Mouse (Mus musculus) midbrain, embryonic 14.5 days (tissue): ENCODE measurements around the gene Prr5. TPM values are rescaled to one million over a fixed set of nuclear protein-coding genes. Genes with fewer than 3 reads are reported as not detected.
"Not testable (repeated sequence)": the region's sequence is repeated elsewhere in the genome, so short reads cannot be mapped to it uniquely, and the experiment has no call there.

Source experiments
- ATAC-seq: fragments of 200-750 bp; cut with Nextera tagmentation; 2 replicates; pipeline ENCODE4 v1.8.0; 2017; ENCODE audit warnings: moderate number of reproducible peaks, moderate library complexity; ENCODE audit not compliant: low FRiP score, low TSS enrichment
- DNase-seq: peaks from one replicate; pipeline ENCODE4 v3.0.0-alpha.2; 2015
- H3K27ac ChIP-seq: fragments of 300-500 bp; sonication (generic); replicated peaks from 2 replicates; pipeline ENCODE4 v1.5.1; 2014; ENCODE audit warnings: mild to moderate bottlenecking, low read depth, low read length, moderate library complexity
- H3K27me3 ChIP-seq: fragments of 300-500 bp; sonication (generic); 2 replicates; pipeline ENCODE4 v1.6.1; 2014; ENCODE audit warnings: low read length, control low read depth, mixed read lengths; ENCODE audit not compliant: control insufficient read depth, insufficient read depth
- H3K36me3 ChIP-seq: fragments of 300-500 bp; sonication (generic); 2 replicates; pipeline ENCODE4 v1.6.1; 2014; ENCODE audit warnings: low read length, control low read depth; ENCODE audit not compliant: control insufficient read depth, insufficient read depth
- H3K4me1 ChIP-seq: fragments of 300-500 bp; sonication (generic); 2 replicates; pipeline ENCODE4 v1.6.1; 2014; ENCODE audit warnings: mild to moderate bottlenecking, antibody characterized with exemption, low read length, control low read depth; ENCODE audit not compliant: control insufficient read depth, insufficient read depth
- H3K4me2 ChIP-seq: fragments of 300-500 bp; sonication (generic); 2 replicates; pipeline ENCODE4 v1.6.1; 2014; ENCODE audit warnings: mild to moderate bottlenecking, low read length, moderate library complexity
- H3K4me3 ChIP-seq: fragments of 300-500 bp; sonication (generic); replicated peaks from 2 replicates; pipeline ENCODE4 v1.5.1; 2014; ENCODE audit warnings: low read depth, low read length
- H3K9ac ChIP-seq: fragments of 300-500 bp; sonication (generic); replicated peaks from 2 replicates; pipeline ENCODE4 v1.6.1; 2014; ENCODE audit warnings: mild to moderate bottlenecking, low read length, moderate library complexity
- H3K9me3 ChIP-seq: fragments of 300-500 bp; sonication (generic); 2 replicates; pipeline ENCODE4 v1.6.1; 2016; ENCODE audit warnings: low read length, control low read depth, mixed read lengths; ENCODE audit not compliant: control insufficient read depth
- WGBS: fragments of 180-500 bp; shearing (Covaris S2); extraction: QIAGEN DNeasy Blood & Tissue Kit; methylation state at CpG from one replicate; pipeline ENCODE4 v1.1.7; 2014; 5-methylcytosine and 5-hydroxymethylcytosine counted together
- polyA plus RNA-seq: library from polyadenylated mRNA; unstranded; fragments of >200 nt; fragmentation: Nextera tagmentation; extraction: Ambion mirVana; gene quantifications from 2 replicates; pipeline ENCODE4 v1.2.1, GENCODE M21; 2014

Gene Prr5
- polyA plus RNA-seq, 1 experiment from 2014 or later, result 19.5 TPM

GRCm38 (mm10) chr15:84703992-84704391, 34.6 kb downstream of the Prr5 start:
- Histone ChIP-seq H3K9ac (no peak overlapping the region), H3K4me1 (no peaks in the 10 kb centered on the region), H3K4me2 (no peak overlapping the region), H3K27me3 (no peaks in the 10 kb centered on the region), H3K4me3 (no peak overlapping the region), H3K27ac (no peak overlapping the region), H3K36me3 (no peaks in the 10 kb centered on the region), H3K9me3 (no peaks in the 10 kb centered on the region)
- 83% methylated on average over 7 of the region's 7 CpGs for WGBS
- DNase-seq (no peak), ATAC-seq (no peak)

GRCm38 (mm10) chr15:84705351-84705901, 36.0 kb downstream of the Prr5 start:
- H3K9me3 ChIP-seq, result no peaks in the 10 kb centered on the region
- DNase-seq, result no peak
- H3K27me3 ChIP-seq, result no peaks in the 10 kb centered on the region
- no peak overlapping the region for H3K4me3 ChIP-seq
- H3K27ac ChIP-seq, result no peak overlapping the region
- 89% methylated on average over 6 of the region's 6 CpGs for WGBS
- no peaks in the 10 kb centered on the region for H3K36me3 ChIP-seq
- no peak overlapping the region for H3K9ac ChIP-seq
- no peak overlapping the region for H3K4me2 ChIP-seq
- no peaks in the 10 kb centered on the region for H3K4me1 ChIP-seq
- no peak for ATAC-seq

GRCm38 (mm10) chr15:84706983-84707619, 37.7 kb downstream of the Prr5 start:
- no peak overlapping the region for H3K4me3 ChIP-seq
- H3K9ac ChIP-seq, result no peak overlapping the region
- no peaks in the 10 kb centered on the region for H3K4me1 ChIP-seq
- DNase-seq (no peak), ATAC-seq (no peak)
- no peak overlapping the region for H3K4me2 ChIP-seq
- WGBS, result 85% methylated on average over 6 of the region's 6 CpGs
- no peaks in the 10 kb centered on the region for H3K9me3 ChIP-seq
- no peaks in the 10 kb centered on the region for H3K36me3 ChIP-seq
- H3K27ac ChIP-seq, result no peak overlapping the region
- H3K27me3 ChIP-seq, result no peaks in the 10 kb centered on the region

GRCm38 (mm10) chr15:84712566-84713405, 43.4 kb downstream of the Prr5 start:
- no peak overlapping the region for H3K27ac ChIP-seq
- peaks cover 7% of the 10 kb centered on the region; the same call in 1 of the 2 replicates for H3K4me1 ChIP-seq
- H3K4me2 ChIP-seq, result no peak overlapping the region
- 80% methylated on average over 14 of the region's 14 CpGs for WGBS
- H3K27me3 ChIP-seq, result no peaks in the 10 kb centered on the region
- H3K9ac ChIP-seq, result no peak overlapping the region
- no peak for DNase-seq
- no peak overlapping the region for H3K4me3 ChIP-seq
- H3K9me3 ChIP-seq, result no peaks in the 10 kb centered on the region
- ATAC-seq, result no peak
- no peaks in the 10 kb centered on the region for H3K36me3 ChIP-seq

GRCm38 (mm10) chr15:84714730-84715129, 45.3 kb downstream of the Prr5 start:
- DNase-seq (peak; percentile 84), ATAC-seq (peak; percentile 48; the same call in 1 of the 2 replicates)
- Histone ChIP-seq H3K4me1 (peaks cover 7% of the 10 kb centered on the region; the same call in 1 of the 2 replicates), H3K4me3 (peak overlapping the region; percentile 18), H3K4me2 (peak overlapping the region; percentile 52), H3K27me3 (peaks cover 10% of the 10 kb centered on the region), H3K27ac (peak overlapping the region; percentile 76), H3K9ac (peak overlapping the region; percentile 36; the same call in 1 of the 2 replicates), H3K36me3 (no peaks in the 10 kb centered on the region), H3K9me3 (no peaks in the 10 kb centered on the region)
- under 1% methylated on average over 17 of the region's 17 CpGs for WGBS

GRCm38 (mm10) chr15:84715132-84715531, 45.7 kb downstream of the Prr5 start:
- peak overlapping the region; percentile 52 for H3K4me2 ChIP-seq
- H3K36me3 ChIP-seq, result no peaks in the 10 kb centered on the region
- H3K9ac ChIP-seq, result peak overlapping the region; percentile 36; the same call in 1 of the 2 replicates
- peak overlapping the region; percentile 18 for H3K4me3 ChIP-seq
- H3K4me1 ChIP-seq, result peaks cover 11% of the 10 kb centered on the region; the same call in 1 of the 2 replicates
- ATAC-seq (no peak), DNase-seq (no peak)
- no peaks in the 10 kb centered on the region for H3K9me3 ChIP-seq
- H3K27ac ChIP-seq, result peak overlapping the region; percentile 76
- H3K27me3 ChIP-seq, result peaks cover 14% of the 10 kb centered on the region
- WGBS, result 38% methylated on average over 11 of the region's 11 CpGs

- not testable (repeated sequence) for H3K4me2 ChIP-seq, DNase-seq, ATAC-seq, H3K36me3 ChIP-seq, H3K27ac ChIP-seq, H3K9me3 ChIP-seq, H3K4me3 ChIP-seq, H3K9ac ChIP-seq
- Histone ChIP-seq H3K4me1 (peaks cover 13% of the 10 kb centered on the region; the same call in 1 of the 2 replicates), H3K27me3 (peaks cover 26% of the 10 kb centered on the region)
- WGBS, result 72% methylated on average over 6 of the region's 6 CpGs
Measured at GRCm38 (mm10) chr15:84717570-84718270, 48.3 kb downstream of the Prr5 start.

GRCm38 (mm10) chr15:84718785-84719184, 49.4 kb downstream of the Prr5 start:
- Histone ChIP-seq H3K9ac (no peak overlapping the region), H3K4me1 (peaks cover 13% of the 10 kb centered on the region; the same call in 1 of the 2 replicates), H3K4me3 (no peak overlapping the region), H3K4me2 (no peak overlapping the region), H3K36me3 (no peaks in the 10 kb centered on the region), H3K9me3 (no peaks in the 10 kb centered on the region), H3K27ac (no peak overlapping the region), H3K27me3 (peaks cover 26% of the 10 kb centered on the region)
- DNase-seq (no peak), ATAC-seq (no peak)
- WGBS, result 68% methylated on average over 3 of the region's 3 CpGs
